Mouse (Mus musculus) kidney, embryonic 15.5 days (tissue): ENCODE measurements at regions not wholly inside any gene's neighbourhood (a gene's known extent, or its start where the extent isn't known, plus 50 kb on each side); places are given as distances from the start of the nearest gene placed in this dataset.
A peak's percentile ranks its signal among the peaks of the same experiment; 100 is the strongest.

Source experiments
- ATAC-seq: fragments of 200-750 bp; cut with Nextera tagmentation; replicated peaks from 2 replicates; pipeline ENCODE4 v1.8.0; 2017; ENCODE audit warnings: moderate TSS enrichment; ENCODE audit not compliant: low FRiP score
- H3K27ac ChIP-seq: fragments of 300-500 bp; sonication (generic); 2 replicates; pipeline ENCODE4 v1.5.1; 2015; ENCODE audit warnings: mild to moderate bottlenecking, inconsistent platforms
- H3K27me3 ChIP-seq: fragments of 300-500 bp; sonication (generic); 2 replicates; pipeline ENCODE4 v1.6.1; 2015; ENCODE audit warnings: inconsistent platforms
- H3K36me3 ChIP-seq: fragments of 300-500 bp; sonication (generic); 2 replicates; pipeline ENCODE4 v1.6.1; 2015; ENCODE audit warnings: inconsistent platforms
- H3K4me1 ChIP-seq: fragments of 300-500 bp; sonication (generic); 2 replicates; pipeline ENCODE4 v1.6.1; 2015; ENCODE audit warnings: inconsistent platforms
- H3K4me2 ChIP-seq: fragments of 300-500 bp; sonication (generic); 2 replicates; pipeline ENCODE4 v1.6.1; 2015; ENCODE audit warnings: moderate library complexity, mild to moderate bottlenecking, inconsistent platforms
- H3K4me3 ChIP-seq: fragments of 300-500 bp; sonication (generic); replicated peaks from 2 replicates; pipeline ENCODE4 v1.5.1; 2015; ENCODE audit warnings: mild to moderate bottlenecking, inconsistent platforms
- H3K9ac ChIP-seq: fragments of 300-500 bp; sonication (generic); 2 replicates; pipeline ENCODE4 v1.6.1; 2015; ENCODE audit warnings: mild to moderate bottlenecking, inconsistent platforms
- H3K9me3 ChIP-seq: fragments of 300-500 bp; sonication (generic); replicated peaks from 2 replicates; pipeline ENCODE4 v1.6.1; 2016; ENCODE audit warnings: inconsistent platforms
- whole genome bisulfite sequencing: fragments of 180-500 bp; shearing (Covaris S2); methylation state at CpG from one replicate; pipeline ENCODE4 v1.1.7; 2015; ENCODE audit warnings: mixed read lengths; 5-methylcytosine and 5-hydroxymethylcytosine counted together

DNA sequence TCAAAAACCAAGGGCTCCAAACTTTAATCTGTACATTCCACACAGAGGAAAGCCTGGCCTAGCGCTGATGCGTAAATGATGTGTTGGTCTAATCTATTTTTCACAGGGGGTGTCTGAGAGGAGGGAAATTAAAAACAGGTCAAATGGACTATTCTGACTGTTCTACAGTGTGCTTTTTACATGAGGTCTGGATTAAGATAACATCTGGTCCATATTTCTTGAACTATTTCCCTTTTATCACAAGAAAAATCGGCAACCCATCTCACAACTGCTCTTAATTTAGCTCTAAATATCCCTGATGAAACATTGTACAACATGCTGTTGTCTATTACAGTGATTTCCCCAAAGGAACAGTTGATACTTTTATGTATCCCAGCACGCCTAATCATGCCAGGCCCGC is 149.4 kb upstream of the Cdkn3 start:
- no peaks in the 10 kb centered on the region for H3K27me3 ChIP-seq
- no peak overlapping the region for H3K4me3 ChIP-seq
- H3K36me3 ChIP-seq: no peaks in the 10 kb centered on the region
- no peak for ATAC-seq
- WGBS: 88% methylated on average over 5 of the region's 5 CpGs
- no peak overlapping the region for H3K4me2 ChIP-seq
- H3K9me3 ChIP-seq: no peaks in the 10 kb centered on the region
- no peak overlapping the region for H3K9ac ChIP-seq
- H3K27ac ChIP-seq: no peak overlapping the region
- no peaks in the 10 kb centered on the region; the same call in 1 of the 2 replicates for H3K4me1 ChIP-seq

DNA sequence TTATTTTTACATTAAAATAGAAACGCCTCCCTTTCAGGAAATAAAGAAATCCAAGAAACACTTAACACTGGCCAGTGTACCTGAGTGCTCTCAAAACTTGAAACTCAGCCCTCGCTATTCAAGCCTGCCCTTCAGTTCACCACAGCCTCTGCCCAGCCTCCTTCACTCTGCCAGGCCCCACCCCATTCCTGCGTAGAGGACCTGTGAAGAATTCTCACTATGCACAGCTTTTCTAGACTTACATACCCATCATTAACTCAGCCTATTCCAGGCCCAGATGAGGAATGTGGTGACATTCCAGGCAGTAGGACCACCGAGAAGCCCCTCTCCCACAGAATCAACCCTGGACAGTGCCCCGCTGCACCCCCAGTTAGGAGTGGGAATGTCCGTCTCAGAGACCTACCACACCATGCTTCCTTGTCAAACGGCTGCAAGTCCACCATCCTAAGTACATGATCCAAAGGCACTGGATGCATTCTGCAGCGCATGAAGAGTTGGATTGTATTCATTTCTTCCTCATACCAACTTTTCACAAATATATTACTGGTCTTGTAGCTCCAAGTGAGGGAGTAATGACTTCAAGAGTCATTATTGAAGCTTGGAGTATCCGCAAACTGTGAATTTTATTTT is 150.0 kb upstream of the Cdkn3 start:
- Histone ChIP-seq H3K9ac (no peak overlapping the region), H3K27ac (no peak overlapping the region), H3K9me3 (no peaks in the 10 kb centered on the region), H3K4me1 (peaks cover 4% of the 10 kb centered on the region), H3K4me2 (no peak overlapping the region), H3K27me3 (no peaks in the 10 kb centered on the region), H3K4me3 (no peak overlapping the region), H3K36me3 (no peaks in the 10 kb centered on the region)
- 87% methylated on average over 9 of the region's 9 CpGs for WGBS
- ATAC-seq: no peak

DNA sequence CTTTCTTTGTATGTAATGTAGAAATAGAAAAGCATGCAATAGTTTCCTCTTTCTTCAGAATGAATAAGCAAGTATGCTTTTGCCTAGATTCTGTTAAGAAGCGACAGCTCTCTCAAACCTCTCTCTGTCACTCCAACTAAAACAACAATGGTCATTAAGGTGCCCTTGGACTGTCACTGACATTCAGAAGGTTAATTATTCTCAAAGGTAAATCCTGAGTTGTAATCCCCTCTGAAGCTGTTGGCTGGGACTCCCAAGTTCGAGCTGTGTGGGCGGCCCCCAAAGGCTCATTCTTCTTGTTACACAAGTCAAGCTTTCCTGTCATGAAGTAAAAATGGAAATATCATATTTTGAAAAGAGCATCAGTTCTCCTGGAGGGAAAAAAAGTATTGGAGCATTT is 153.6 kb upstream of the Cdkn3 start:
- WGBS: 64% methylated on average over 3 of the region's 3 CpGs
- Histone ChIP-seq H3K9ac (no peak overlapping the region), H3K4me1 (peaks cover 13% of the 10 kb centered on the region), H3K9me3 (no peaks in the 10 kb centered on the region), H3K4me2 (no peak overlapping the region), H3K4me3 (no peak overlapping the region), H3K27ac (no peak overlapping the region), H3K27me3 (no peaks in the 10 kb centered on the region), H3K36me3 (no peaks in the 10 kb centered on the region)
- no peak for ATAC-seq

DNA sequence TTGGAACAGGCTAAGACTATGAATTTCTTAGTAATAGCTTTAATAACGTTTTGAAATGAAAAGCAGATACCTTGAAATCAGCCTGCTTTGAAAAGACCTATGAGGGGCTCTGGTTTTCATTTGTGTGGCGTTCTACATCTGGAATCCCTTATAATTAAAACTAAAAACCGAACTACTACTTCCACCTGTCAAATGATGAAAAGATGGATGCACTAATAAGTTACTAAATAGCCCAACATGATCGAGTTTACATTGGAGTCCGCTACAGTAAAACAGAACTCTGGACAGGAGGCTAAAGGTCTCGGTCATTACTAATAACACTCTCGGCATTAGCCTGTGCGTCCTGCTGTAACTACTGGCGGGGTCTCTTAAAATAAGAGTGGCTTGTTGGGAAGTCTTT is 154.3 kb upstream of the Cdkn3 start:
- 31% methylated on average over 9 of the region's 9 CpGs for WGBS
- Histone ChIP-seq H3K27me3 (no peaks in the 10 kb centered on the region), H3K4me2 (no peak overlapping the region), H3K4me1 (peaks cover 13% of the 10 kb centered on the region), H3K9me3 (no peaks in the 10 kb centered on the region), H3K36me3 (no peaks in the 10 kb centered on the region), H3K9ac (no peak overlapping the region), H3K27ac (no peak overlapping the region), H3K4me3 (no peak overlapping the region)
- ATAC-seq: no peak

DNA sequence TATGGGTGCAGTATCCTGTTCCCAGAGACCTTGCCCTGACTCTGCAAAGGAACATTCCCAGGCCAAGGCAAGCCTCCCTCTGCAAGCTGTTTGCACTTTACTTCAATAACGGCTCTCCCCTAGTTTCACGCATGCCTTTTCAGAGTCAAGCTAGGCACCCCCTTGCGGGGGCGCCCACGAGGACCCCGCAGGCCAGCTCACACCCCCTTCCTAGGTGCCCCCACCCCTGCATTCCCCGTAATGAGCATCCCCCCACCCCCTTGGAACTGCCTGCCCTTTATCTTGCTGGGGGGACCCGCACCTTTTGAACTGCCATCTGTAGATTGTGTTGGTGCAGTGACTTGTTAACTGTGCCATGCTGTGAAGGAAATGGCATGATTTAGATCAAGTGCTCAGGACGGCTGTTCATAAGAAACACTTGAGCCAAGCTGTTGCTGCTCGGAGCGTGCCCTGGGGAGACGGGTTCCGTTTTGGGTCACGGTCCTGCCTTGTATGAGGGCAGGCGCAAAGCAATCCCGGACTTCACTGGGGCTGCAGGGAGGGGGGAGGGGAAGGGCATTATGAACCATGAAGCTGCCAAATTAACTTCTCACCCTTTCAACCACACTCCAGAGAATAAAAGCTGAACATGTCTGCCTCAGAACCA is 155.3 kb upstream of the Cdkn3 start:
- H3K27me3 ChIP-seq: no peaks in the 10 kb centered on the region
- H3K4me2 ChIP-seq: peak overlapping the region; percentile 47
- peak; percentile 65 for ATAC-seq
- WGBS: 5% methylated on average over 16 of the region's 16 CpGs
- no peaks in the 10 kb centered on the region for H3K9me3 ChIP-seq
- no peaks in the 10 kb centered on the region for H3K36me3 ChIP-seq
- H3K4me3 ChIP-seq: peak overlapping the region; percentile 23; the same call in 1 of the 2 replicates
- 0 out of 2 replicates have a peak overlapping the region, but pooled peaks have one; percentile 2 for H3K9ac ChIP-seq
- peaks cover 13% of the 10 kb centered on the region for H3K4me1 ChIP-seq
- H3K27ac ChIP-seq: 0 out of 2 replicates have a peak overlapping the region, but pooled peaks have one; percentile 14

GRCm38 (mm10) chr14:46604156-46604885 is 156.0 kb upstream of the Cdkn3 start:
- Histone ChIP-seq H3K9me3 (no peaks in the 10 kb centered on the region), H3K9ac (no peak overlapping the region), H3K27me3 (no peaks in the 10 kb centered on the region), H3K4me2 (peak overlapping the region; percentile 47; the same call in 1 of the 2 replicates), H3K27ac (0 out of 2 replicates have a peak overlapping the region, but pooled peaks have one; percentile 14), H3K4me3 (no peak overlapping the region), H3K4me1 (peaks cover 13% of the 10 kb centered on the region), H3K36me3 (no peaks in the 10 kb centered on the region)
- 69% methylated on average over 14 of the region's 14 CpGs for WGBS
- ATAC-seq: 0 out of 2 replicates have a peak, but pooled peaks have one; percentile 9

- ATAC-seq: no peak; the same call in 1 of the 2 replicates
- H3K36me3 ChIP-seq: no peaks in the 10 kb centered on the region
- H3K4me3 ChIP-seq: no peak overlapping the region
- WGBS: 84% methylated on average over 7 of the region's 7 CpGs
- peaks cover 22% of the 10 kb centered on the region for H3K4me1 ChIP-seq
- no peak overlapping the region for H3K9ac ChIP-seq
- no peak overlapping the region for H3K4me2 ChIP-seq
- no peaks in the 10 kb centered on the region for H3K9me3 ChIP-seq
- H3K27me3 ChIP-seq: no peaks in the 10 kb centered on the region
- no peak overlapping the region for H3K27ac ChIP-seq
Measured at GRCm38 (mm10) chr14:46596696-46597359, 163.5 kb upstream of the Cdkn3 start.

GRCm38 (mm10) chr14:46594151-46594550 is 166.2 kb upstream of the Cdkn3 start:
- peak overlapping the region; percentile 20; the same call in 1 of the 2 replicates for H3K4me2 ChIP-seq
- H3K36me3 ChIP-seq: no peaks in the 10 kb centered on the region
- no peak for ATAC-seq
- H3K27ac ChIP-seq: peak overlapping the region; percentile 52; the same call in 1 of the 2 replicates
- 12% methylated on average over 3 of the region's 3 CpGs for WGBS
- no peak overlapping the region for H3K9ac ChIP-seq
- H3K27me3 ChIP-seq: no peaks in the 10 kb centered on the region
- H3K4me1 ChIP-seq: peaks cover 28% of the 10 kb centered on the region
- H3K9me3 ChIP-seq: no peaks in the 10 kb centered on the region
- H3K4me3 ChIP-seq: no peak overlapping the region

DNA sequence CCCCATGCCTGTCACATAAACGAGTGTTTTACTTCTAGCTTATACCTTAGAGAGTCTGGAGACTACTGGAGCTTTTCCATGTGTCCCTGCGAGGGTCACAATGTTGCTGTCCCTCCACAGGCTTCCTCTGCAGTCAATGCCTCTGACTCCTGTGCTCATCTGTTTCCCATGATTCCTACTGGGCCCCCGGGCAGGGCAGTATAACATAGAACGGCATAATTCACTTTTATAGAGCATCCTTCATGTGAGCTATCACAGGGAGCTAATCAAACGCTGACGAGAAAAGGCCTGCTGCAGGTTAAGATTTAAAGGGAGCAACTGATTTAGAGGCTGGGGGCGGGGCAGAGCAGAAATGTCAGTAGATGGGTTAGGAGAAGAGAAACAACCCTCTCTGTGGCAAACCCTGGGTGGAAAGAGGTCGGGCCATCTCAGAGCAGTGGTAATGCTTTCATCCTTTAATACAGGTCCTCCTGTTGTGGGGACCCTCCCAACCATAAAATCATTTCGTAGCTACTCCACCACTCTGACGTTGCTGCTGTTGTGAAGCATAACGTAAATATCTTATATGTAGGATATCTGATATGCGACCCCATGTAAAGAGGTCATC is 168.5 kb upstream of the Cdkn3 start:
- 21% methylated on average over 12 of the region's 12 CpGs for WGBS
- Histone ChIP-seq H3K4me3 (no peak overlapping the region), H3K27me3 (no peaks in the 10 kb centered on the region), H3K4me1 (peaks cover 28% of the 10 kb centered on the region), H3K9me3 (no peaks in the 10 kb centered on the region), H3K4me2 (no peak overlapping the region), H3K36me3 (no peaks in the 10 kb centered on the region), H3K9ac (no peak overlapping the region), H3K27ac (no peak overlapping the region; the same call in 1 of the 2 replicates)
- ATAC-seq: 0 out of 2 replicates have a peak, but pooled peaks have one; percentile 40

DNA sequence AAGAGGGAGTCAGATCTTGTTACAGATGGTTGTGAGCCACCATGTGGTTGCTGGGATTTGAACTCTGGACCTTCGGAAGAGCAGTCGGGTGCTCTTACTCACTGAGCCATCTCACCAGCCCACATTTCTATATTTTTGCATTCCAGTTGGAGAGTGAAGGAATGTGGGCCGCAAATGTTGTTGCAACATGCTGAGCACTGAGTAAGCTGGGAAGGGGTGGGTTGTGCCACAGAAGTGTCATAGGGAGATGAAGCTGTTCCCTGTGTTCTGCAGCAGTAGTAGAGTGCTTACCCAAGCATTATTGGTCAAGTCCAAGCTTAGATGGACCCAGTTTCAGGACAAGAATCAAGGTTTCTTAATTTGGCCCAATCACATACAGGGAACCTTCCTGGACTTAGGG is 169.1 kb upstream of the Cdkn3 start:
- ATAC-seq: no peak
- Histone ChIP-seq H3K9me3 (no peaks in the 10 kb centered on the region), H3K27ac (no peak overlapping the region), H3K4me1 (peaks cover 32% of the 10 kb centered on the region), H3K9ac (no peak overlapping the region), H3K36me3 (no peaks in the 10 kb centered on the region), H3K4me3 (no peak overlapping the region), H3K4me2 (no peak overlapping the region), H3K27me3 (no peaks in the 10 kb centered on the region)
- 92% methylated on average over 3 of the region's 3 CpGs for WGBS

GRCm38 (mm10) chr14:46586093-46586492 is 174.2 kb upstream of the Cdkn3 start:
- H3K27ac ChIP-seq: 0 out of 2 replicates have a peak overlapping the region, but pooled peaks have one; percentile 5
- peak; percentile 51; the same call in 1 of the 2 replicates for ATAC-seq
- no peaks in the 10 kb centered on the region for H3K36me3 ChIP-seq
- H3K4me1 ChIP-seq: peaks cover 16% of the 10 kb centered on the region
- no peaks in the 10 kb centered on the region for H3K9me3 ChIP-seq
- peak overlapping the region; percentile 53 for H3K4me2 ChIP-seq
- 25% methylated on average over 11 of the region's 11 CpGs for WGBS
- H3K9ac ChIP-seq: no peak overlapping the region
- no peaks in the 10 kb centered on the region for H3K27me3 ChIP-seq
- H3K4me3 ChIP-seq: 0 out of 2 replicates have a peak overlapping the region, but pooled peaks have one; percentile 2
